In the genomic region with DNA sequence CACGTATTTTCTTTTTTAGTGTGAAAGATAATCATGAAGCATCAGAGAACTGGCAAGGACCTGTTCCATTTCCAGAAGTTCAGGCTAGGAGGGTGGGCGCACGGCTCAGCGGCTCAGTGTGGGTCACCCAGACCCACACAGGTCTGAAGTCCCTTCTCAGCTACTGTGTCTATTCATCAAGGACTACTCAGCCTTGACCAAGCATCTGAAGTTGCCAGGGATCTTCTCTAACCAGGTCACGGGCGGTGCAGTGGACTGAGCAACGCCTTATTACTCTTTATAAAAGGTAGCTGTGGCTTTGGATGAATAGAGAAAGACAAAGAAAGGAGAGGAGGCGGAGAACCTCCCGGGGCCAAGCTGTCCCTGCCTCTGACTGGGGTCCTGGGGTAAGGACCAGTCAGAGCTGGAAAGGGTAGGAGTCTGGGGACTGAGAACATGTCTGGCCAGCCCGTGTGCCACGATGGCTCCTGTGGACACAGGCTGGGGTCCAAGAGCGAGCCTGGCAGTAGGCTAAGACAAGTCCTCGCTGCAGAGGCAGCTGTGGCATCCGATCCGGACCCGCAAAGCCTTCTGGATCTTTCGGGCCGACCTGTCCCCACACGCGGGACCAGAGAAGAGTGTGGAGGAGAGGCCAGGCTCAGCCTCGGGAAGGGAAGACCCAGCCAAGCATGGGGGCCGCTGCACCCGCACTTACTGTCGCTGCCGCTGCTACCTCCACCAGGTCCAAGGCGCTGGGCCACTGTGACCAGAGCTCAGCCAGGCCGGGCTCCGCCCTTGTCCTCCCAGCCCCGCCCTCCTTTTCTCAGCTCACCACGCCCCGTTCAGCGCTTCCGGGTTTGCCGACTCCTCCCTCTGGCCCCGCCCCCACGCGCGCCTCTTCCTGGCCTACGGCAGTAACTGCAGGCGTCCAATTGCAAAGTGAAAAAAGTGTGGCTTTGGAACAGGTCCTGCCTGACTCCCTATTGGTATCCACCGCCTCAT, we compare ENCODE assay signal across 8 mouse cellular contexts. TPM values are rescaled to one million over a fixed set of nuclear protein-coding genes. Genes with fewer than 3 reads are reported as not detected.
A peak's percentile ranks its signal among the peaks of the same experiment; 100 is the strongest.
DNase-seq lines count a peak whose midpoint lies in the region; ATAC-seq and TF ChIP-seq lines count a peak whose summit lies in the region.

A gene (minus strand): TSS at position 755 of the 981 bp plus-strand sequence.

- intact Hi-C loops in gastrocnemius, adult 2 months (cut with DNase I): loop anchor here (5.0 kb wide), 1 partner anchor 65 kb away; no protein-coding TSS in a partner anchor
- intact Hi-C loops in left cerebral cortex, adult 2 months (cut with DNase I): no loop called here

- H3K9me3 ChIP-seq in hindbrain, postnatal 0 days (ENCODE audit: low read length): no peaks in the 10 kb centered on the region

- H3K36me3 ChIP-seq in hindbrain, postnatal 0 days (ENCODE audit: insufficient read depth, low read length): no peaks in the 10 kb centered on the region

- H3K4me2 ChIP-seq in hindbrain, postnatal 0 days (ENCODE audit: low read depth, low read length): peak within 1 kb of the TSS; percentile 93

- H3K4me1 ChIP-seq in hindbrain, postnatal 0 days (ENCODE audit: insufficient read depth, low read length): peaks cover 13% of the 10 kb centered on the region; the same call in 1 of the 2 replicates

- H3K27ac ChIP-seq in gastrocnemius, adult 2 months: peak within 1 kb of the TSS; percentile 92
- H3K27ac ChIP-seq in hindbrain, postnatal 0 days: peak within 1 kb of the TSS; percentile 73
- H3K27ac ChIP-seq in left cerebral cortex, adult 2 months: peak within 1 kb of the TSS; percentile 90

- peak within 1 kb of the TSS; percentile 77 for H3K4me3 ChIP-seq in gastrocnemius, adult 2 months
- H3K4me3 ChIP-seq in hindbrain, postnatal 0 days (ENCODE audit: low read length): peak within 1 kb of the TSS; percentile 46
- peak within 1 kb of the TSS; percentile 74 for H3K4me3 ChIP-seq in left cerebral cortex, adult 2 months

- H3K27me3 ChIP-seq in hindbrain, postnatal 0 days (ENCODE audit: insufficient read depth, low read length): no peaks in the 10 kb centered on the region

- 6% methylated on average over 41 of the region's 41 CpGs for WGBS in hindbrain, postnatal 0 days

- TF ChIP-seq CTCF in gastrocnemius, adult 2 months (IDR thresholded peaks at IDR 0.05): peak; percentile 60
- peak; percentile 74 for TF ChIP-seq CTCF in hindbrain, postnatal 0 days (IDR thresholded peaks at IDR 0.05; ENCODE audit: low read depth)
- TF ChIP-seq CTCF in left cerebral cortex, adult 2 months (IDR thresholded peaks at IDR 0.05): peak; percentile 56

- peak; percentile 97 for DNase-seq in ZHBTc4 (ENCODE audit: low read depth, low spot score)
- peak; percentile 99 for DNase-seq in gastrocnemius, adult 2 months
- DNase-seq in hindbrain, postnatal 0 days (ENCODE audit: low spot score): peak; percentile 97
- DNase-seq in left cerebral cortex, adult 2 months (ENCODE audit: extremely low spot score in 1 of 2, low spot score in 2 of 2): peak; percentile 92 to 94
- peak; percentile 93 to 95 for DNase-seq in right cerebral cortex, adult 2 months (ENCODE audit: low spot score in 2 of 2)
- peak; percentile 99 for DNase-seq in urinary bladder, postnatal 14 days (ENCODE audit: low spot score)

- peak within 1 kb of the TSS; percentile 70 for H3K9ac ChIP-seq in hindbrain, postnatal 0 days (replicated peaks; ENCODE audit: low read length)

- peak; percentile 97 for ATAC-seq in common myeloid progenitor, adult 5-6 weeks (replicated peaks; ENCODE audit: low read depth, poor library complexity, severe bottlenecking)
- peak; percentile 92 for ATAC-seq in hindbrain, postnatal 0 days
- ATAC-seq in megakaryocyte, adult 5-6 weeks (ENCODE audit: poor library complexity, severe bottlenecking): peak; percentile 96

RNA-seq across cellular contexts. Expression of the gene that starts here (rescaled TPM):
- 12.5 and 16.9 TPM in 2 replicates for total RNA-seq in common myeloid progenitor, adult 5-6 weeks (2017)
- total RNA-seq in gastrocnemius, adult 2 months (2021): 1 to 10 TPM; 1.4 to 2.7 TPM
- 8.5 and 10.0 TPM in 2 replicates for total RNA-seq in hindbrain, postnatal 0 days (2014; rRNA removed)
- 9.1 and 9.3 TPM in 2 replicates for polyA plus RNA-seq in hindbrain, postnatal 0 days (2015; fragmentation: Nextera tagmentation; extraction: Ambion mirVana)
- 10 to 100 TPM; 13.0 to 13.2 TPM for total RNA-seq in left cerebral cortex, adult 2 months (2021)
- total RNA-seq in megakaryocyte, adult 5-6 weeks (2015): 74.1 and 81.6 TPM in 2 replicates
- total RNA-seq in megakaryocyte, adult 5-6 weeks (2017): 25.5 and 32.2 TPM in 2 replicates

Comparison
In these comparisons a context has a peak if more than half of its experiments do, and no peak if none do; other contexts are left out.
1. Peak in every context shown above with its lines: DNase-seq, ATAC-seq, H3K4me3 ChIP-seq and H3K27ac ChIP-seq.